Mouse (Mus musculus) bone marrow macrophage, adult 2 months (primary cell): ENCODE measurements around the gene Anln. TPM values are rescaled to one million over a fixed set of nuclear protein-coding genes. Genes with fewer than 3 reads are reported as not detected.

ENCODE experiments used
- H3K27ac ChIP-seq: 2 replicates; pipeline ENCODE4 v1.5.1; 2012; ENCODE audit warnings: low read depth, low read length; ENCODE audit not compliant: insufficient read depth
- H3K4me1 ChIP-seq: 2 replicates; pipeline ENCODE4 v1.6.1; 2012; ENCODE audit warnings: low read length; ENCODE audit not compliant: control insufficient read depth, insufficient read depth
- H3K4me3 ChIP-seq: 2 replicates; pipeline ENCODE4 v1.5.1; 2012; ENCODE audit warnings: mild to moderate bottlenecking, low read length, moderate library complexity; ENCODE audit not compliant: insufficient read depth
- CTCF ChIP-seq: IDR thresholded peaks from 2 replicates; pipeline ENCODE4 v1.5.1; 2012; ENCODE audit warnings: low read depth, mild to moderate bottlenecking, low read length, moderate library complexity
- POLR2A ChIP-seq: IDR thresholded peaks from 2 replicates; pipeline ENCODE4 v1.6.1; 2012; ENCODE audit warnings: mild to moderate bottlenecking, low read depth, low read length, borderline replicate concordance
- polyA plus RNA-seq: library from polyadenylated mRNA; stranded (reverse); fragments of >200 nt; gene quantifications from 2 replicates; pipeline ENCODE4 v1.2.4, GENCODE M21; 2012; ENCODE audit not compliant: missing spikeins, insufficient read depth, insufficient read length

The Anln gene
- polyA plus RNA-seq, result 34.5 and 34.8 TPM in 2 replicates

GRCm38 (mm10) chr9:22389021-22389476 is at the start of gene Anln:
Anln (minus strand) TSS chr9:22389188.
- Histone ChIP-seq H3K4me3 (peak within 1 kb of the TSS; percentile 100), H3K27ac (peak within 1 kb of the TSS; percentile 89), H3K4me1 (peaks cover 26% of the 10 kb centered on the region)
- no peak for TF ChIP-seq CTCF
- peak; percentile 56; the same call in 1 of the 2 replicates for TF ChIP-seq POLR2A

GRCm38 (mm10) chr9:22434101-22434500 is 45.1 kb upstream of the Anln start:
- H3K27ac ChIP-seq, result no peak overlapping the region
- TF ChIP-seq POLR2A, result no peak
- no peak for TF ChIP-seq CTCF
- no peaks in the 10 kb centered on the region; the same call in 1 of the 2 replicates for H3K4me1 ChIP-seq
- H3K4me3 ChIP-seq, result no peak overlapping the region

GRCm38 (mm10) chr9:22433221-22433620 is 44.2 kb upstream of the Anln start:
- TF ChIP-seq CTCF (no peak), POLR2A (no peak)
- H3K27ac ChIP-seq, result no peak overlapping the region
- no peak overlapping the region for H3K4me3 ChIP-seq
- no peaks in the 10 kb centered on the region; the same call in 1 of the 2 replicates for H3K4me1 ChIP-seq

GRCm38 (mm10) chr9:22430315-22430840 is 41.4 kb upstream of the Anln start:
- Histone ChIP-seq H3K4me3 (no peak overlapping the region), H3K27ac (no peak overlapping the region), H3K4me1 (no peaks in the 10 kb centered on the region; the same call in 1 of the 2 replicates)
- no peak for TF ChIP-seq CTCF
- TF ChIP-seq POLR2A, result no peak

- no peaks in the 10 kb centered on the region; the same call in 1 of the 2 replicates for H3K4me1 ChIP-seq
- no peak overlapping the region for H3K4me3 ChIP-seq
- H3K27ac ChIP-seq, result no peak overlapping the region
- TF ChIP-seq CTCF (no peak), POLR2A (no peak)
Observed at GRCm38 (mm10) chr9:22429533-22430241, 40.7 kb upstream of the Anln start.

DNA sequence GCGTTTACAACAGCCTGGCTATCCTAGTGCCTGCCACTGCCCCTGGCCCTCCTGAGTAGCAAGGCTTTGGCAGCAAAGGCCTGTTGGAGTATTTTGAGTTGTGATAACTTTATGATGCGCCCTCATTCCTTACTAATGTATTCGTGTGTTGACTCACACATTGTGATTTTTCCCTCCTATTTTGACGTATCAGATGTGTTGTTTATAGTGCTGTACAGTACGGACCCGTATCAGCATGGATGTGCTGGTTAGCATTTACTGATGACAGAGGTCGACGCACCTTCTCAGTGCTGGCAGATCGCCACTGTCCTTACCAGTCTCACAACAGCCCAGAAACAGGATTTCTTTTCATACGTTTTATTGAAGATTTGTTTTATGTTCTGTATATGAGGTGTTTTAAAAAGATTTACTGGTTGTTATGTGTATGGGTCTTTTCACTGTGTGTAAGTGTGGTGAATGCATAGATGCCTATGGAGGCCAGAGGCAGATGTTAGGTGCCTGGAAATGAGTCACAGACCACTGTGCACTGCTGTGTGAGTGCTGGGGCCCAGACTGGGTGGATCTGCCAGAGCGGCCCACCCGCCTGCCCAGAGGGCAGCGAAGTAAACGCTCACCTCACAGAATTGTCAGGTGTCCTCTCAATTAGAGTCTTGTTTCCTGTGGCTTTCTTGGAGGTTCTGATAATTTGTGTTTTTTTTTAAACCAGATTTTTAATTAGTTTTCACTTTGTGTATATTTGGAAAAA is 39.9 kb upstream of the Anln start:
- H3K27ac ChIP-seq, result no peak overlapping the region
- TF ChIP-seq CTCF (no peak), POLR2A (no peak)
- no peak overlapping the region for H3K4me3 ChIP-seq
- H3K4me1 ChIP-seq, result no peaks in the 10 kb centered on the region; the same call in 1 of the 2 replicates

DNA sequence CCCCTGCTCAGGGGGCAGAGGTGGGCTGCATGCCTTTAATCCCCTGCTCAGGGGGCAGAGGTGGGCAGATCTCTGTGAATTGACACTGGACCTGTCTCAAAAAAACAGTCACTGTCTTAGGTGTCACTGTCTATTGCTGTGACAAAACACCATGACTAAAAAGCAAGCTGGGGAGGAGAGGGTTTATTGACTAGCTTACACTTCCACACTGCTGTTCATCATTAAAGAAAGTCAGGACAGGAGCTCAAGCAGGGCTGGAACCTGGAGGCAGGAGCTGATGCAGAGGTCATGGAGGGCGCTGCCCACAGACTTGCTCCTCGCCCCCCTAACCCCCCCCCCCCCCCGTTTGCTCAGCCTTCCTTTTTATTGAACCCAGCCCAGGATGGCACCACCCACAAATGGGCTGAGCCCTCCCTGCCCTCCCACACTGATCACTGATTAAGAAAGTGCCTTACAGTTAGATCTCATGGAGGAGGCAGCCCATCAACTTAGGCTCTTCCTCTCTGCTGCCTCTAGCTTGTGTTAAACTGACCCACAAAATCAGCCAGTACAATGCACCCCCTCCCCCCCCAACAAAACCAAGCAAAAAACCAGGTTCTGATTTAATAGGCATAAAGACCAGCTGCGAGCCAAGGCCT is 39.2 kb upstream of the Anln start:
- Histone ChIP-seq H3K4me1 (no peaks in the 10 kb centered on the region; the same call in 1 of the 2 replicates), H3K27ac (no peak overlapping the region), H3K4me3 (no peak overlapping the region)
- TF ChIP-seq POLR2A (no peak), CTCF (no peak)

DNA sequence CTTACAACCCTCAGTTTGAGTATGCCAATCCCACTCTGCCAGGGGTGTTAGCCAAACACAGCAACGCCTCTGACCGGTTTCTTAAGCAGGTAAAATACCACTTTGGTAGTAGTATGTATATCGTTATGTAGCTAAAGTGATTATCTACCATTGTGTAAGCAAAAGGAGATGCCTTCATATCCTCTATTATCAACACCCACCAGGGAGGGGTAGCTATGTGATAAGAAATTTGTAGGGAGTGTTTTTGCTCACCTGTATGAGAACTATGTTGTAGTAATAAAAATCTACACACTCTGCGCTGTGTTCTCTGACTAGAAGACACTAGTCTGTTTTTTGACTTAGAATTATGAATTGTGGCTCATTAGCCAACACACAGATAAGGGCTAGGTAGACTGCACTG is 35.7 kb upstream of the Anln start:
- Histone ChIP-seq H3K4me3 (no peak overlapping the region), H3K4me1 (no peaks in the 10 kb centered on the region), H3K27ac (no peak overlapping the region)
- TF ChIP-seq CTCF (no peak), POLR2A (no peak)

- Histone ChIP-seq H3K4me3 (no peak overlapping the region), H3K4me1 (no peaks in the 10 kb centered on the region), H3K27ac (no peak overlapping the region)
- TF ChIP-seq POLR2A (no peak), CTCF (no peak)
Observed at GRCm38 (mm10) chr9:22424196-22424595, 35.2 kb upstream of the Anln start.
